Mouse (Mus musculus) bone marrow, adult 2 months (tissue): ENCODE data around the gene Vmn1r61. TPM values are rescaled to one million over a fixed set of nuclear protein-coding genes. Genes with fewer than 3 reads are reported as not detected.

Experiments
- H3K27ac ChIP-seq: fragments of 200-500 bp; 2 replicates; pipeline ENCODE4 v1.5.1; 2012; ENCODE audit warnings: low read depth, mild to moderate bottlenecking, control low read depth, inconsistent platforms, low read length; ENCODE audit not compliant: control insufficient read depth, poor library complexity, insufficient read depth
- H3K4me1 ChIP-seq: fragments of 200-500 bp; 2 replicates; pipeline ENCODE4 v1.6.1; 2011; ENCODE audit warnings: low read length; ENCODE audit not compliant: control insufficient read depth, insufficient read depth
- H3K4me3 ChIP-seq: fragments of 200-500 bp; replicated peaks from 2 replicates; pipeline ENCODE3; 2011; ENCODE audit warnings: mild to moderate bottlenecking, low read depth, low read length, control low read depth; ENCODE audit not compliant: control insufficient read depth
- CTCF ChIP-seq: fragments of 200-500 bp; IDR thresholded peaks from 2 replicates; pipeline ENCODE4 v1.5.1; 2011; ENCODE audit warnings: low read length, control low read depth; ENCODE audit not compliant: control insufficient read depth, insufficient read depth
- POLR2A ChIP-seq: fragments of 200-500 bp; IDR thresholded peaks from 2 replicates; pipeline ENCODE4 v1.6.1; 2011; ENCODE audit warnings: low read depth, mild to moderate bottlenecking, control low read depth, low read length, borderline replicate concordance; ENCODE audit not compliant: control insufficient read depth
- polyA plus RNA-seq: library from polyadenylated mRNA; stranded (reverse); fragments of >200 nt; gene quantifications from 2 replicates; pipeline ENCODE4 v1.2.4, GENCODE M21; 2011; ENCODE audit warnings: low replicate concordance; ENCODE audit not compliant: missing spikeins, insufficient read depth, insufficient read length

Vmn1r61 gene
- 0.29 TPM in 1 of 2 replicates, not detected in the other for polyA plus RNA-seq

GRCm38 (mm10) chr7:5613195-5613594 is at the start of gene Vmn1r61:
Gene Vmn1r61, minus strand, starts transcription at chr7:5613295.
- TF ChIP-seq POLR2A (no peak), CTCF (no peak)
- Histone ChIP-seq H3K4me1 (no peaks in the 10 kb centered on the region), H3K27ac (no peak within 1 kb of the TSS), H3K4me3 (no peak within 1 kb of the TSS)

Other genes with a start within 250 kb of the Vmn1r61 start
- gene Vmn1r58, start 199.9 kb downstream of the Vmn1r61 start, polyA plus RNA-seq = 0.11 TPM in 1 of 2 replicates, not detected in the other
- not detected in 2 replicates for gene Vmn1r59, start 156.5 kb downstream of the Vmn1r61 start, polyA plus RNA-seq
- gene Vmn2r28, start 119.3 kb downstream of the Vmn1r61 start, polyA plus RNA-seq = not detected in 2 replicates
- not detected in 2 replicates for gene Vmn1r60, start 66.0 kb downstream of the Vmn1r61 start, polyA plus RNA-seq
- gene Vmn1r62, start 60.3 kb upstream of the Vmn1r61 start, polyA plus RNA-seq = not detected in 2 replicates
- gene Vmn1r63, start 192.2 kb upstream of the Vmn1r61 start, polyA plus RNA-seq = not detected in 2 replicates